8 mouse cellular contexts compared by ENCODE assay signal in genomic region chr12:103243041-103243440, GRCm38 (mm10). TPM values are rescaled to one million over a fixed set of nuclear protein-coding genes. Genes with fewer than 3 reads are reported as not detected.
A peak's percentile ranks its signal among the peaks of the same experiment; 100 is the strongest.
DNase-seq lines count a peak whose midpoint lies in the region; ATAC-seq and TF ChIP-seq lines count a peak whose summit lies in the region.

No protein-coding gene starts in this region.

- peak overlapping the region; percentile 20; the same call in 1 of the 2 replicates for H3K9ac ChIP-seq in kidney, embryonic 14.5 days (ENCODE audit: low read depth, low read length)
- H3K9ac ChIP-seq in neural tube, embryonic 14.5 days (replicated peaks; ENCODE audit: low read depth, low read length): peak overlapping the region; percentile 68; the same call in 1 of the 2 replicates

- peaks cover 7% of the 10 kb centered on the region; the same call in 1 of the 2 replicates for H3K4me1 ChIP-seq in kidney, embryonic 14.5 days (ENCODE audit: control insufficient read depth, insufficient read depth, low read length)
- H3K4me1 ChIP-seq in embryonic fibroblast, embryonic 13.5 days (ENCODE audit: control insufficient read depth, insufficient read depth, low read length): no peaks in the 10 kb centered on the region
- H3K4me1 ChIP-seq in neural tube, embryonic 14.5 days (ENCODE audit: control insufficient read depth, insufficient read depth, low read length): no peaks in the 10 kb centered on the region

- no peak for DNase-seq in kidney, adult 8-10 months
- DNase-seq in kidney, postnatal 36 days: peak; percentile 9 to 14
- DNase-seq in frontal cortex, postnatal 25 days (ENCODE audit: low spot score in 2 of 2): no peak
- no peak for DNase-seq in cerebellum, adult 8-10 months

- no peaks in the 10 kb centered on the region for H3K9me3 ChIP-seq in kidney, embryonic 14.5 days (ENCODE audit: control insufficient read depth, low read length)
- H3K9me3 ChIP-seq in neural tube, embryonic 14.5 days (ENCODE audit: control insufficient read depth, low read length): no peaks in the 10 kb centered on the region

- H3K27me3 ChIP-seq in kidney, embryonic 14.5 days (ENCODE audit: control insufficient read depth, insufficient read depth, low read length): peaks cover 12% of the 10 kb centered on the region
- H3K27me3 ChIP-seq in neural tube, embryonic 14.5 days (ENCODE audit: control insufficient read depth, insufficient read depth, low read length): peaks cover 6% of the 10 kb centered on the region; the same call in 1 of the 2 replicates

- no peak for ATAC-seq in kidney, embryonic 14.5 days (ENCODE audit: low FRiP score, low TSS enrichment)
- no peak for ATAC-seq in neural tube, embryonic 14.5 days (ENCODE audit: low read depth)
- no peak for ATAC-seq in cerebellum, adult (ENCODE audit: insufficient number of reproducible peaks, low FRiP score, low TSS enrichment)

- no peaks in the 10 kb centered on the region for H3K36me3 ChIP-seq in kidney, embryonic 14.5 days (ENCODE audit: control insufficient read depth, insufficient read depth, low read length)
- H3K36me3 ChIP-seq in neural tube, embryonic 14.5 days (ENCODE audit: control insufficient read depth, insufficient read depth, low read length): no peaks in the 10 kb centered on the region

- no peak for TF ChIP-seq CTCF in embryonic fibroblast, embryonic 13.5 days (IDR thresholded peaks at IDR 0.05; ENCODE audit: borderline replicate concordance, insufficient read depth, low read length)

- no peak for TF ChIP-seq POLR2A in embryonic fibroblast, embryonic 13.5 days (IDR thresholded peaks at IDR 0.05; ENCODE audit: low read depth, low read length)

- peak overlapping the region; percentile 70; the same call in 1 of the 2 replicates for H3K4me3 ChIP-seq in kidney, embryonic 14.5 days (ENCODE audit: low read length)
- peak overlapping the region; percentile 21; the same call in 1 of the 2 replicates for H3K4me3 ChIP-seq in embryonic fibroblast, embryonic 13.5 days (ENCODE audit: insufficient read depth, low read length)
- H3K4me3 ChIP-seq in neural tube, embryonic 14.5 days (ENCODE audit: low read depth, low read length): peak overlapping the region; percentile 61

- WGBS in kidney, embryonic 14.5 days: 7% methylated on average over 11 of the region's 11 CpGs
- 4% methylated on average over 11 of the region's 11 CpGs for WGBS in neural tube, embryonic 14.5 days

- H3K27ac ChIP-seq in kidney, embryonic 14.5 days (ENCODE audit: low read depth, low read length): no peak overlapping the region
- H3K27ac ChIP-seq in embryonic fibroblast, embryonic 13.5 days (ENCODE audit: insufficient read depth, low read length): no peak overlapping the region
- H3K27ac ChIP-seq in neural tube, embryonic 14.5 days (ENCODE audit: low read depth, low read length): no peak overlapping the region

- H3K4me2 ChIP-seq in kidney, embryonic 14.5 days (replicated peaks; ENCODE audit: low read depth, low read length): peak overlapping the region; percentile 91
- H3K4me2 ChIP-seq in neural tube, embryonic 14.5 days (ENCODE audit: low read depth, low read length): peak overlapping the region; percentile 94

RNA-seq across cellular contexts. Expression of gene Prima1, which starts 1.1 kb away (rescaled TPM):
- polyA plus RNA-seq in kidney, embryonic 14.5 days (2014; fragmentation: Nextera tagmentation; extraction: Ambion mirVana): 0.21 and 0.49 TPM in 2 replicates
- not detected in 2 replicates for polyA plus RNA-seq in embryonic fibroblast, embryonic 13.5 days (2011; ENCODE audit: insufficient read length, low read depth, missing spikeins)
- 1.6 and 2.4 TPM in 2 replicates for polyA plus RNA-seq in neural tube, embryonic 14.5 days (2014; fragmentation: Nextera tagmentation; extraction: Ambion mirVana)

Comparison
In these comparisons a context has a peak if more than half of its experiments do, and no peak if none do; other contexts are left out.
1. DNase-seq: peak in kidney, postnatal 36 days (2 of 2); none in kidney, adult 8-10 months (0 of 2), frontal cortex, postnatal 25 days (0 of 2) and cerebellum, adult 8-10 months (single experiment).
2. Peak in every context shown above with its lines, with median percentiles within 50 percentile points of each other: H3K4me3 ChIP-seq.